10 mouse cellular contexts compared by ENCODE assay signal in the genomic region with DNA sequence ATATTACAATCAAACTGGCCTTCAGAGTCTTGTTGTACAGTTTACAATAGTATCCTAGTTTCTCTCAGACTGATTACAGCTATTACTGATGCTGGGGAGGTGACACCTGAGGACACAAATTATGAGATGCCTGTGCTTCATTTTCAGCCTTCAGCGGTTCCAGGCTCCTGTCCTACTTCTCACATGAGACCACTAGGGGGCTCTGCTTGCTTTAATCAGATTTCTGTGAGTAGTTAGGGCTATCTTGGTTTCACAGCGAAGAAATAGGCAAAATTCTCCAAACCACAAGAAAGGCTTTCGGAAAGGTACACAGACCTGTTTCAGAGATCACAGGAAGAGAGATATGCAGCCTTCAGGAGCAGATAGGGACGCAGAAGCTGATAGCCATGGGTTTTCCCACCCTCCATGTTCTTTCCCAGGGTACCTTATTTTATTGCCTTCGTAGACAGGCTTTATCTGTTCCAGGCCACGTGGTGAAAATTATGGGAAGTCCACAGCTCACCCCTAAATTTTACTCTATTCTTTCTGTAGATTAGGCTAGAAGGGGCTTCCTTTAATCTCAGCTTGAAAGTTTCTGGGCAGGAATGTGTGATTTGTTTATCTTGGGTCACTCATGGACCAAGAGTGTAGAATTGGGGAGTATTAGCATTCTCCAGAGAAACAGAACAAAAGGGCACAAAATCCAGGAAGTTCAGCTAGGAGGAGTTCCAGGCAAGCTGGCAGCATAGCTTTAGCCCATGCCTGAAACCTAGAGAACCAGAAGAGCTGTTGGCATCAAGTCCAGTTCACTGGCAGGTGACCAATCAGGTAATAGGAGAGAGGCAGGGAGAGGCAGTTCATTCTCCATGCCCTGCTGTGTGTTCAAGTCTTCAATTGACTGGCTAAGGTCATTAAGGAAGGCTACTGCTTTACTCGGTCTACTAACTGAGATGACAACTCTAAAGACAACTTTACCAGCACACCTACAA.
A peak's percentile ranks its signal among the peaks of the same experiment; 100 is the strongest.
DNase-seq lines count a peak whose midpoint lies in the region; ATAC-seq and TF ChIP-seq lines count a peak whose summit lies in the region.
"Had no signal": no experiment of that assay in that cellular context is flagged by ENCODE, and none has a peak within 500 bp of the region (broad histone marks: within the 10 kb centered on the region; RNA-seq: fewer than 3 reads in every experiment).

No protein-coding gene starts in this region.

- no peaks in the 10 kb centered on the region for H3K36me3 ChIP-seq in hindbrain, embryonic 10.5 days
- no peaks in the 10 kb centered on the region for H3K36me3 ChIP-seq in hindbrain, embryonic 13.5 days
- H3K36me3 ChIP-seq in hindbrain, postnatal 0 days (ENCODE audit: insufficient read depth, low read length): no peaks in the 10 kb centered on the region
- H3K36me3 ChIP-seq: hindbrain, embryonic 15.5 days had no signal

- H3K4me1 ChIP-seq in hindbrain, embryonic 10.5 days (replicated peaks): peaks cover 2% of the 10 kb centered on the region
- peaks cover 4% of the 10 kb centered on the region for H3K4me1 ChIP-seq in hindbrain, embryonic 13.5 days (replicated peaks)
- no peaks in the 10 kb centered on the region for H3K4me1 ChIP-seq in hindbrain, postnatal 0 days (ENCODE audit: insufficient read depth, low read length)
- H3K4me1 ChIP-seq: hindbrain, embryonic 15.5 days had no signal

- no peak overlapping the region for H3K4me2 ChIP-seq in hindbrain, embryonic 13.5 days
- no peak overlapping the region for H3K4me2 ChIP-seq in hindbrain, postnatal 0 days (ENCODE audit: low read depth, low read length)
- H3K4me2 ChIP-seq: hindbrain, embryonic 15.5 days had no signal

- no peak overlapping the region for H3K27ac ChIP-seq in hindbrain, embryonic 10.5 days
- no peak overlapping the region for H3K27ac ChIP-seq in hindbrain, embryonic 13.5 days
- no peak overlapping the region for H3K27ac ChIP-seq in hindbrain, postnatal 0 days
- H3K27ac ChIP-seq: hindbrain, embryonic 15.5 days had no signal

- H3K9ac ChIP-seq in hindbrain, embryonic 13.5 days: no peak overlapping the region
- no peak overlapping the region for H3K9ac ChIP-seq in hindbrain, postnatal 0 days (replicated peaks; ENCODE audit: low read length)
- H3K9ac ChIP-seq: hindbrain, embryonic 15.5 days had no signal

- TF ChIP-seq CTCF in hindbrain, postnatal 0 days (IDR thresholded peaks at IDR 0.05; ENCODE audit: low read depth): peak; percentile 72

- no peak overlapping the region for H3K4me3 ChIP-seq in hindbrain, embryonic 10.5 days
- no peak overlapping the region for H3K4me3 ChIP-seq in hindbrain, embryonic 13.5 days
- H3K4me3 ChIP-seq in hindbrain, postnatal 0 days (ENCODE audit: low read length): no peak overlapping the region
- H3K4me3 ChIP-seq: hindbrain, embryonic 15.5 days; myocyte had no signal

- H3K9me3 ChIP-seq in hindbrain, embryonic 10.5 days: no peaks in the 10 kb centered on the region
- no peaks in the 10 kb centered on the region for H3K9me3 ChIP-seq in hindbrain, embryonic 13.5 days
- H3K9me3 ChIP-seq in hindbrain, postnatal 0 days (ENCODE audit: low read length): no peaks in the 10 kb centered on the region
- H3K9me3 ChIP-seq: hindbrain, embryonic 15.5 days had no signal

- no peak for ATAC-seq in hindbrain, embryonic 13.5 days (ENCODE audit: low FRiP score)
- 0 out of 2 replicates have a peak, but pooled peaks have one; percentile 38 for ATAC-seq in hindbrain, postnatal 0 days
- peak; percentile 78 for ATAC-seq in megakaryocyte-erythroid progenitor cell, adult 5-6 weeks (replicated peaks; ENCODE audit: low FRiP score, low TSS enrichment, poor library complexity, severe bottlenecking)
- no peak; the same call in 1 of the 2 replicates for ATAC-seq in granulocyte monocyte progenitor cell, adult 5-6 weeks (replicated peaks; ENCODE audit: poor library complexity, severe bottlenecking)

- no peaks in the 10 kb centered on the region for H3K27me3 ChIP-seq in hindbrain, embryonic 10.5 days (ENCODE audit: insufficient read depth, poor library complexity, severe bottlenecking)
- no peaks in the 10 kb centered on the region for H3K27me3 ChIP-seq in hindbrain, embryonic 13.5 days
- no peaks in the 10 kb centered on the region for H3K27me3 ChIP-seq in hindbrain, postnatal 0 days (ENCODE audit: insufficient read depth, low read length)
- H3K27me3 ChIP-seq: hindbrain, embryonic 15.5 days had no signal

- WGBS in hindbrain, embryonic 10.5 days: 68% methylated on average over 7 of the region's 7 CpGs
- WGBS in hindbrain, embryonic 13.5 days: 70% methylated on average over 7 of the region's 7 CpGs
- WGBS in hindbrain, postnatal 0 days: 65% methylated on average over 7 of the region's 7 CpGs

- peak; percentile 20 for DNase-seq in hindbrain, embryonic 10.5 days (ENCODE audit: low spot score)
- DNase-seq in ES-CJ7 (ENCODE audit: low read depth, low spot score): peak; percentile 47
- DNase-seq in cerebellum, adult 18-20 months: peak; percentile 37 to 45
- DNase-seq in hindbrain, postnatal 0 days (ENCODE audit: low spot score): peak; percentile 80
- DNase-seq in ovary, postnatal 10 days (ENCODE audit: low spot score): no peak

Comparison
In these comparisons a context has a peak if more than half of its experiments do, and no peak if none do; other contexts are left out.
1. ATAC-seq: peak in hindbrain, postnatal 0 days (single experiment) and megakaryocyte-erythroid progenitor cell, adult 5-6 weeks (single experiment); none in hindbrain, embryonic 13.5 days (single experiment) and granulocyte monocyte progenitor cell, adult 5-6 weeks (single experiment).